Mouse (Mus musculus) ES-E14 (cell line): ENCODE results near the gene Lpin2.

Source experiments
- HCFC1 ChIP-seq: IDR thresholded peaks from 2 replicates; pipeline ENCODE4 v1.6.1; 2012; ENCODE audit warnings: low read length, inconsistent platforms, borderline replicate concordance; ENCODE audit not compliant: insufficient read depth
- MAFK ChIP-seq: IDR thresholded peaks from 2 replicates; pipeline ENCODE4 v1.6.1; 2014; ENCODE audit warnings: mild to moderate bottlenecking, low read depth, low read length, inconsistent platforms; ENCODE audit not compliant: insufficient read depth

- TF ChIP-seq HCFC1 (no peak), MAFK (no peak)
Measured at GRCm38 (mm10) chr17:71169639-71170038, 12.7 kb upstream of the Lpin2 start.
